21 mouse cellular contexts compared by ENCODE assay signal in the genomic region with DNA sequence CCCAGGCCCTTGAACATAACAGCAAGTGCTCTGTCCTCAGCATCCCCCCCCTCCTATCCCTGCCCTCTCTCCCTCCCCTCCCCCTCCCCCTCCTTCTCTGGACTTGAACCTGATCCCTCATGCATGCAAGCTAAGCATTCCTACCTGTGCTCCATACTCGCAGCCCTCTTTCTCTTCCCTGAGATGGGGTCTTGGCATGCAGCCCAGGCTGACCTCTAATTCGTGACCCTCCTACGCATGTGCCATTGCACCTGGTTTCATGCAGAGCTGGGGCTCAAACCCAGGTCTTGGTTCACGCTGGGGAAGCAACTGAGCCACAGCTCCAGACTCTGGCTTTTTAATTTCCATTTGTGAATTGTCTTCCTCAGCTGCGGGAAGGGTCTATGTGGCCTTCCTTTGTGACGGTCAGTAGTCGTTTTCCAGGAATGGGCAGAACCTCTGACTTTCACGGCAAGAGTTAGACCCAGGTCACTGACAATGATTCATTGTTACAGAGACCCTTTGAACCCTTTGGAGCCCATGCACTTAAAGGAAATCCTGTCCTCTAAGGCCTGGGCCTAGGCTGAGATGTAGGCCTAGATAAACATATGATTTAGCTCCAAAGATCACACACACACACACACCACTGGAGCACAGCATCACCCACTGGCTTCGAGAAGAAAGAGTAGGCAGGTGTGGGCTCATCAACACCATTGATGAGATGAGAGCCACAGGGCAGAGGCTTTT. TPM values are rescaled to one million over a fixed set of nuclear protein-coding genes. Genes with fewer than 3 reads are reported as not detected.
"Had no signal": no experiment of that assay in that cellular context is flagged by ENCODE, and none has a peak within 500 bp of the region (broad histone marks: within the 10 kb centered on the region; RNA-seq: fewer than 3 reads in every experiment).

No protein-coding gene starts in this region.

- H3K9ac ChIP-seq: limb, embryonic 15.5 days; liver, embryonic 12.5 days; lung, embryonic 14.5 days; midbrain, embryonic 13.5 days; neural tube, embryonic 15.5 days had no signal

- H3K27ac ChIP-seq: limb, embryonic 15.5 days; liver, embryonic 12.5 days; midbrain, embryonic 13.5 days; neural tube, embryonic 15.5 days; stomach, postnatal 0 days had no signal

- H3K27me3 ChIP-seq: limb, embryonic 15.5 days; liver, embryonic 12.5 days; midbrain, embryonic 13.5 days; neural tube, embryonic 15.5 days had no signal

- H3K4me3 ChIP-seq: limb, embryonic 15.5 days; liver, embryonic 12.5 days; midbrain, embryonic 13.5 days; myocyte; neural tube, embryonic 15.5 days had no signal

- H3K4me1 ChIP-seq: limb, embryonic 15.5 days; liver, embryonic 12.5 days; midbrain, embryonic 13.5 days; neural tube, embryonic 15.5 days had no signal

- DNase-seq: layer of hippocampus, postnatal 36 days; lung, embryonic 14.5 days; right cerebral cortex, adult 18-20 months; right cerebral cortex, postnatal 25 days; thymus, adult 2 months; thymus, postnatal 25 days had no signal

- H3K9me3 ChIP-seq: limb, embryonic 15.5 days; liver, embryonic 12.5 days; midbrain, embryonic 13.5 days; neural tube, embryonic 15.5 days had no signal

- ATAC-seq: intestine, embryonic 16.5 days; liver, embryonic 12.5 days; midbrain, embryonic 13.5 days had no signal

- H3K4me2 ChIP-seq: limb, embryonic 15.5 days; liver, embryonic 12.5 days; lung, embryonic 14.5 days; midbrain, embryonic 13.5 days; neural tube, embryonic 15.5 days had no signal

- H3K36me3 ChIP-seq: limb, embryonic 15.5 days; liver, embryonic 12.5 days; midbrain, embryonic 13.5 days; neural tube, embryonic 15.5 days had no signal

RNA-seq across cellular contexts. Expression of a gene that starts 19.3 kb away (rescaled TPM):
- total RNA-seq: layer of hippocampus, postnatal 36 days; left cerebral cortex, adult 8-10 months; left cerebral cortex, postnatal 25 days; megakaryocyte-erythroid progenitor cell, adult 5-6 weeks had no signal
- polyA plus RNA-seq: intestine, embryonic 16.5 days; large intestine, adult 2 months; limb, embryonic 11.5 days; limb, embryonic 15.5 days; liver, embryonic 12.5 days; liver, embryonic 16.5 days; lung, embryonic 14.5 days; midbrain, embryonic 13.5 days; myocyte; neural tube, embryonic 11.5 days; neural tube, embryonic 15.5 days; stomach, postnatal 0 days; thymus, adult 2 months; urinary bladder, adult 2 months had no signal

RNA-seq across cellular contexts. Expression of a gene that starts 22.6 kb away (rescaled TPM):
- total RNA-seq: layer of hippocampus, postnatal 36 days; left cerebral cortex, adult 8-10 months; left cerebral cortex, postnatal 25 days; megakaryocyte-erythroid progenitor cell, adult 5-6 weeks had no signal
- polyA plus RNA-seq: large intestine, adult 2 months; thymus, adult 2 months; urinary bladder, adult 2 months had no signal
